Mouse (Mus musculus) limb, embryonic 14.5 days (tissue): Measurements from ENCODE around the gene Higd1c. TPM values are rescaled to one million over a fixed set of nuclear protein-coding genes. Genes with fewer than 3 reads are reported as not detected.
"Not testable (repeated sequence)": the region's sequence is repeated elsewhere in the genome, so short reads cannot be mapped to it uniquely, and the experiment has no call there.

Experiments used
- ATAC-seq: fragments of 200-750 bp; cut with Nextera tagmentation; 2 replicates; pipeline ENCODE4 v1.8.0; 2017; ENCODE audit warnings: low read depth, moderate number of reproducible peaks, moderate TSS enrichment; ENCODE audit not compliant: low FRiP score
- DNase-seq: peaks from one replicate; pipeline ENCODE4 v3.0.0-alpha.2; 2015; ENCODE audit warnings: low spot score
- H3K27ac ChIP-seq: fragments of 300-500 bp; sonication (generic); replicated peaks from 2 replicates; pipeline ENCODE4 v1.5.1; 2014; ENCODE audit warnings: low read depth, mild to moderate bottlenecking, low read length, moderate library complexity, mixed read lengths
- H3K27me3 ChIP-seq: fragments of 300-500 bp; sonication (generic); 2 replicates; pipeline ENCODE4 v1.6.1; 2014; ENCODE audit warnings: low read length, mixed read lengths; ENCODE audit not compliant: control insufficient read depth, insufficient read depth
- H3K36me3 ChIP-seq: fragments of 300-500 bp; sonication (generic); 2 replicates; pipeline ENCODE4 v1.6.1; 2014; ENCODE audit warnings: mild to moderate bottlenecking, low read length, moderate library complexity, mixed read lengths; ENCODE audit not compliant: control insufficient read depth, insufficient read depth
- H3K4me1 ChIP-seq: fragments of 300-500 bp; sonication (generic); 2 replicates; pipeline ENCODE4 v1.6.1; 2014; ENCODE audit warnings: antibody characterized with exemption, low read length, mixed read lengths; ENCODE audit not compliant: control insufficient read depth, insufficient read depth
- H3K4me2 ChIP-seq: fragments of 300-500 bp; sonication (generic); replicated peaks from 2 replicates; pipeline ENCODE4 v1.6.1; 2014; ENCODE audit warnings: low read depth, mild to moderate bottlenecking, low read length, moderate library complexity; ENCODE audit not compliant: severe bottlenecking
- H3K4me3 ChIP-seq: fragments of 300-500 bp; sonication (generic); replicated peaks from 2 replicates; pipeline ENCODE4 v1.5.1; 2014; ENCODE audit warnings: low read length
- H3K9ac ChIP-seq: fragments of 300-500 bp; sonication (generic); 2 replicates; pipeline ENCODE4 v1.6.1; 2014; ENCODE audit warnings: mild to moderate bottlenecking, low read depth, low read length, moderate library complexity; ENCODE audit not compliant: severe bottlenecking
- H3K9me3 ChIP-seq: fragments of 300-500 bp; sonication (generic); 2 replicates; pipeline ENCODE4 v1.6.1; 2016; ENCODE audit warnings: low read length; ENCODE audit not compliant: control insufficient read depth
- POLR2A ChIP-seq: fragments of 200-500 bp; IDR thresholded peaks from 2 replicates; pipeline ENCODE4 v1.8.0; 2012; ENCODE audit warnings: inconsistent platforms, mild to moderate bottlenecking, moderate library complexity, borderline replicate concordance; ENCODE audit not compliant: insufficient read depth, insufficient read length; ENCODE audit errors: extremely low read depth
- WGBS: fragments of 180-500 bp; shearing (Covaris S2); extraction: QIAGEN DNeasy Blood & Tissue Kit; methylation state at CpG from one replicate; pipeline ENCODE4 v1.1.7; 2014; 5-methylcytosine and 5-hydroxymethylcytosine counted together
- polyA plus RNA-seq, 2 experiments: library from polyadenylated mRNA; depleted of rRNA in 1 of 2; stranded (reverse) in 1 of 2; unstranded in 1 of 2; fragments of >200 nt; fragmentation: Nextera tagmentation in 1 of 2; extraction: Ambion mirVana in 1 of 2; gene quantifications; 2 replicates each; pipeline versions ENCODE4 v1.2.1 to v1.2.3; 2012 to 2014

Gene Higd1c
- polyA plus RNA-seq, 2 experiments = not detected

DNA sequence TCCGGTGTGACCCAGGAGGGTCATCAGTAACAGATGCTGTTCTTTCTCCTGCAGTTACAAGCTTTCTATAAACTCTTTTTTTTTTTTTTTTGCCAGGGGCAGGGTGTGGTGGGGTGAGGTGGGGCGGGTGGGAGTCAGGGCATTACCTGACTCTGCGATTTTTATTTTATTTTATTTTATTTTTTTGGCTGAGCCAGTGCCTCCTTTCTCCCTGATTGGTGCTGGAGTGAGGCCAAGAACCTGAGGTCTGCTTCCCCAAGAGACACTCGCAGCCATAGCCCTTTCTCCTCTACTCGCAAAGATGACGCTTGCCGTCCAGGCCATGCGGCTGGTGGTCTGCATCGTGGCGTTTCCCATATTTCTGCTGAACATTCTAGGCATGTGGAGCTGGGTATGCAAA is 29.7 kb upstream of the Higd1c start, which contains the start of gene Mettl7a3:
Gene Mettl7a3 (plus strand): TSS at position 301 of the 400 bp plus-strand sequence.
- no peak within 1 kb of the TSS for H3K4me2 ChIP-seq
- H3K36me3 ChIP-seq = no peaks in the 10 kb centered on the region
- DNase-seq = no peak
- 40% methylated on average over 10 of the region's 10 CpGs for WGBS
- H3K27ac ChIP-seq = no peak within 1 kb of the TSS
- no peaks in the 10 kb centered on the region for H3K4me1 ChIP-seq
- no peak for ATAC-seq
- no peak within 1 kb of the TSS for H3K4me3 ChIP-seq
- H3K9me3 ChIP-seq = no peaks in the 10 kb centered on the region
- no peaks in the 10 kb centered on the region for H3K27me3 ChIP-seq
- TF ChIP-seq POLR2A = no peak
- no peak within 1 kb of the TSS for H3K9ac ChIP-seq

DNA sequence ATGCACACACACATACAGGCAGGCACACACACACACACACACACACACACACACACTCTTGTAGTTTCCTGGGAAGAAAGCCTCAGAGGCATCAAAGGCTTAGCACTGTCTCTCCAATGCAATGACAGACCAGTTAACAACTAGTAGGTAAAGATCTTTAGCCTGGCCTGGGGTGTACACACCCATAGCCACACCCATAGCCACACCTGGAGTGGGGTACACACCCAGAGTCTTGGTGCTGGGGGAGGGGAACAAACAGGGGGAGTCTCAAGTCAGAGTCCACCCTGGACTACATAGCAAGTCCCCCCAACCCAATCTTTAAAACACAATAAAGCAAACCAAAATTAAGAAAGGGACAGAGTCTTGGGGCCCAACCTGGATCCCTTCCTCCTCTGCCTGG is 27.0 kb upstream of the Higd1c start:
- not testable (repeated sequence) for H3K9ac ChIP-seq, H3K9me3 ChIP-seq, DNase-seq, H3K4me1 ChIP-seq, H3K36me3 ChIP-seq, H3K27ac ChIP-seq, H3K27me3 ChIP-seq, H3K4me2 ChIP-seq, ATAC-seq, H3K4me3 ChIP-seq

GRCm38 (mm10) chr15:100337847-100338246 is 26.5 kb upstream of the Higd1c start:
- H3K36me3 ChIP-seq, H3K4me3 ChIP-seq, H3K27me3 ChIP-seq, H3K9ac ChIP-seq, DNase-seq, H3K4me2 ChIP-seq, H3K9me3 ChIP-seq, ATAC-seq, H3K4me1 ChIP-seq, H3K27ac ChIP-seq: not testable (repeated sequence)
- WGBS = 32% methylated on average over 7 of the region's 10 CpGs

DNA sequence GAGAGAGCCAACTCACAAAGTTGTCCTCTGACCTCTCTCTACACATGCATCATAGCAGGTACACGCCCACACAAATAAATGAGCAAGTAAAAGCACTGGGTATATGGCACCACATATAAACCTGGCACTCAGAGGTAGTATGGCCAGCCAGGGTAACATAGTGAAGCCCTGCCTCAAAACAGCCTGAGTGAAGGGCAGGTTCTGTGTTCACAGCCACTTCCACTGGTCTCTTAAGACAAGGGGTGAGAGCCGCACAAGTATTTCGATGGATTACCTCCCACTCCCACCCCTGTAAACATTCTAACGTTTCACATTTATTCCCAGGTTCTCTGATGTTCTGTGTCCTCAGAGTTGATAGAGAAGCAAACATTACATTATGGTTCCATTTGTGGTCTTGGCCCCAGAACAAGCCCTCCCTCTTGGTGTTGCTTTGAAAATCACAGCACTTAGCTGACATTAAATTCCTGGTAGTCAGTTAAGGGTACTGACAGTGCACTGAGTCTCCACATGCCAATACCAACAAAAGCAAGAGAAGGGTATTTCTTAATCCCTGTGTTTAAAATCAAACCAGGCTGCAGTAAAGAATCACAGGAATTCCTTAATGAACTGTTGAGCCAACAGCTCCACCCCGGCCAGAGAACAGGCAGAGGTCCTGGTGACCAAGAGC is 22.9 kb upstream of the Higd1c start:
- not testable (repeated sequence) for H3K27me3 ChIP-seq, ATAC-seq
- WGBS = 49% methylated on average over 4 of the region's 5 CpGs

DNA sequence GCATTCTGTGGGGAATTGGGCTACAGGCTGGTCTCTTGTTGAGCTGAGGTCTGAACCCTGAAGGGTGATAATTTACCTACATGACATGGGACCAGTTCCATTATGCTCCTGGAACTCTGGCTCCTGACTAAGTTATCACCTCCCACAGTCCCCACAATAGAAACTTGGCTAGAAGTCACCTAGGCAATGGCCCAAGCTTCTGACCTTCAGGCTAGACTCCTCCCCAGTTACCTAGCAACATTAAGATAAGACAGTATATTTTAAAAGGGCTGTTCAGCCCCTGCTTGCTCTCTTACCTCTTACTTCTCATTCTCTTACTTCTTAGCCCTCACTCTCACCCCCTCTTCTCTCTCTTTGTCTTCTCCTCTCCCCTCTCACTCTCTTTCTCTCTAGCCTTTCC is 18.9 kb upstream of the Higd1c start:
- no peaks in the 10 kb centered on the region for H3K4me1 ChIP-seq
- H3K27me3 ChIP-seq = no peaks in the 10 kb centered on the region
- DNase-seq = no peak
- no peak overlapping the region for H3K9ac ChIP-seq
- no peak for TF ChIP-seq POLR2A
- H3K9me3 ChIP-seq = no peaks in the 10 kb centered on the region
- H3K4me3 ChIP-seq = no peak overlapping the region
- no peak overlapping the region for H3K4me2 ChIP-seq
- no peak for ATAC-seq
- no peaks in the 10 kb centered on the region for H3K36me3 ChIP-seq
- H3K27ac ChIP-seq = no peak overlapping the region

More for the DNA sequence above, 22.9 kb upstream of the Higd1c start:
- not testable (repeated sequence) for H3K27ac ChIP-seq, H3K36me3 ChIP-seq, H3K4me1 ChIP-seq, H3K4me3 ChIP-seq, DNase-seq, H3K9me3 ChIP-seq, H3K9ac ChIP-seq, H3K4me2 ChIP-seq

DNA sequence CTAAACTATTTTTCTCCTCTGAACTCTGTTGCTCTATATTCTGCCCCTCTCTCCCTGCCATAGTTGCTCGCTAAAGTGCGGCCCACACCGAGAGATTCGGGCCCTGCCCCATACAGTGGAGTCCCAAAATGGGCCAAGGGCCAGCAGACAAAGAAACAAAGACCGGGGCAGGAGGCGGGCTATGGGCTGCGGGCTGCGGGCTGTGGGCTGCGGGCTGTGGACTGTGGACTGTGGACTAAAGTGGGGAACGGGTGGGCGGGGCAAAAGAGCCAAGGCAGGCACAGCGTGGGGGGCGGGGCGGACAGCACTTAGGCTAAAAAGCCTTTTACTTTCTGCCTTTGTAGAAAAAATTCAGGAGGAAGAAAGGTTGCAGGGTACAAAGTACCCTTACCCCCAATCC is 17.6 kb upstream of the Higd1c start:
- H3K4me3 ChIP-seq = no peak overlapping the region
- no peaks in the 10 kb centered on the region for H3K27me3 ChIP-seq
- H3K4me1 ChIP-seq = peaks cover 7% of the 10 kb centered on the region
- H3K9me3 ChIP-seq = no peaks in the 10 kb centered on the region
- 65% methylated on average over 14 of the region's 14 CpGs for WGBS
- no peak for TF ChIP-seq POLR2A
- no peak overlapping the region for H3K4me2 ChIP-seq
- H3K9ac ChIP-seq = no peak overlapping the region
- DNase-seq (no peak), ATAC-seq (no peak)
- no peaks in the 10 kb centered on the region for H3K36me3 ChIP-seq
- 0 out of 2 replicates have a peak overlapping the region, but pooled peaks have one; percentile 52 for H3K27ac ChIP-seq
